Mouse (Mus musculus) gastrocnemius, adult 8-10 months (tissue): ENCODE data around the gene Smcp. TPM values are rescaled to one million over a fixed set of nuclear protein-coding genes. Genes with fewer than 3 reads are reported as not detected.

Experiments used
- total RNA-seq, 4 experiments: library from RNA; stranded (reverse); gene quantifications; 2 replicates each; pipeline ENCODE4 v1.2.4; 2022

Smcp gene
- total RNA-seq, 4 experiments from 2014 or later = not detected

Other genes with a start within 250 kb of the Smcp start
- gene Sprr2d, start 249.9 kb downstream of the Smcp start, total RNA-seq = not detected
- not detected for gene Sprr2e, start 236.9 kb downstream of the Smcp start, total RNA-seq
- gene Sprr2f, start 223.8 kb downstream of the Smcp start, total RNA-seq = not detected
- gene Sprr2h, start 203.3 kb downstream of the Smcp start, total RNA-seq = not detected
- not detected for gene Sprr2i, start 181.0 kb downstream of the Smcp start, total RNA-seq
- gene Sprr2j-ps, start 170.9 kb downstream of the Smcp start, total RNA-seq = not detected
- 1 to 10 TPM in 3 of 4 experiments, not detected in 1; 2.7 to 4.8 (median 4.7) TPM for gene Gm9774, start 159.6 kb downstream of the Smcp start, total RNA-seq
- gene Sprr2k, start 156.4 kb downstream of the Smcp start, total RNA-seq = not detected
- not detected for gene Sprr1b, start 150.2 kb downstream of the Smcp start, total RNA-seq
- gene Sprr3, start 130.3 kb downstream of the Smcp start, total RNA-seq = not detected
- gene Sprr1a, start 103.1 kb downstream of the Smcp start, total RNA-seq = not detected
- gene Sprr4, start 88.5 kb downstream of the Smcp start, total RNA-seq = not detected
- not detected for gene 2310046K23Rik, start 54.5 kb downstream of the Smcp start, total RNA-seq
- gene Ivl, start 15.3 kb downstream of the Smcp start, total RNA-seq = not detected
- not detected for gene 2210017I01Rik, start 18.5 kb upstream of the Smcp start, total RNA-seq
- gene Lce6a, start 32.7 kb upstream of the Smcp start, total RNA-seq = not detected
- gene Lce1a1, start 59.3 kb upstream of the Smcp start, total RNA-seq = not detected
- not detected for gene Lce1b, start 67.9 kb upstream of the Smcp start, total RNA-seq
- gene Lce1a2, start 81.3 kb upstream of the Smcp start, total RNA-seq = not detected
- gene Lce1c, start 90.2 kb upstream of the Smcp start, total RNA-seq = not detected
- gene Lce1d, start 98.2 kb upstream of the Smcp start, total RNA-seq = not detected
- not detected for gene Lce1e, start 120.1 kb upstream of the Smcp start, total RNA-seq
- gene Lce1f, start 131.4 kb upstream of the Smcp start, total RNA-seq = not detected
- not detected for gene Gm38119, start 150.1 kb upstream of the Smcp start, total RNA-seq
- gene Lce1g, start 163.3 kb upstream of the Smcp start, total RNA-seq = not detected
- gene Lce1h, start 176.1 kb upstream of the Smcp start, total RNA-seq = not detected
- gene Lce1i, start 189.9 kb upstream of the Smcp start, total RNA-seq = not detected
- gene Lce1j, start 201.5 kb upstream of the Smcp start, total RNA-seq = not detected
- gene Lce1k, start 218.9 kb upstream of the Smcp start, total RNA-seq = not detected
- gene Kprp, start 238.2 kb upstream of the Smcp start, total RNA-seq = not detected